Mouse (Mus musculus) megakaryocyte, embryonic 14.5 days (primary cell): ENCODE measurements around the gene Ginm1.

Experiments used
- FLI1 ChIP-seq: IDR thresholded peaks from 2 replicates; pipeline ENCODE4 v1.6.1; 2012; ENCODE audit warnings: low read length, inconsistent platforms, mixed read lengths
- GATA1 ChIP-seq: IDR thresholded peaks from 3 replicates; pipeline ENCODE4 v1.6.1; 2012; ENCODE audit warnings: mixed read lengths, low read length, inconsistent platforms, borderline replicate concordance

GRCm38 (mm10) chr10:7816476-7816875 is 23.9 kb upstream of the Ginm1 start:
- TF ChIP-seq FLI1: no peak
- TF ChIP-seq GATA1: no peak
